Mouse (Mus musculus): ENCODE data around the gene Agtpbp1. TPM values are rescaled to one million over a fixed set of nuclear protein-coding genes. Genes with fewer than 3 reads are reported as not detected.
"Not testable (repeated sequence)": the region's sequence is repeated elsewhere in the genome, so short reads cannot be mapped to it uniquely, and the experiment has no call there.

The Agtpbp1 gene
- total and polyA plus RNA-seq, 2 experiments from 2014 or later, result 12.4 to 21.7 TPM

- Histone ChIP-seq H3K27me3 (ENCODE audit: control insufficient read depth, insufficient read depth, low read length) (no peaks in the 10 kb centered on the region), H3K4me2 (ENCODE audit: low read depth, low read length) (no peak overlapping the region), H3K4me1 (ENCODE audit: control insufficient read depth, insufficient read depth) (no peaks in the 10 kb centered on the region), H3K4me3 (ENCODE audit: low read depth, low read length) (no peak overlapping the region), H3K9me3 (replicated peaks; ENCODE audit: control insufficient read depth, low read length) (no peaks in the 10 kb centered on the region), H3K36me3 (replicated peaks; ENCODE audit: control insufficient read depth, insufficient read depth, low read length) (peaks cover 30% of the 10 kb centered on the region), H3K9ac (replicated peaks; ENCODE audit: low read depth, low read length) (no peak overlapping the region), H3K27ac (ENCODE audit: low read depth) (no peak overlapping the region)
- 85% methylated on average over 13 of the region's 13 CpGs for WGBS
- no peak for TF ChIP-seq CTCF (IDR thresholded peaks at IDR 0.05; ENCODE audit: low read depth)
- TF ChIP-seq EP300 (IDR thresholded peaks at IDR 0.05; ENCODE audit: low read depth), result no peak
- no peak for ATAC-seq (ENCODE audit: insufficient read depth, low read depth)
- DNase-seq (ENCODE audit: low spot score), result no peak
Measured at GRCm38 (mm10) chr13:59480599-59481483, 104.2 kb downstream of the Agtpbp1 start.

- DNase-seq (ENCODE audit: low spot score); H3K27me3 ChIP-seq (ENCODE audit: control insufficient read depth, insufficient read depth, low read length); H3K4me3 ChIP-seq (ENCODE audit: low read depth, low read length); ATAC-seq (ENCODE audit: insufficient read depth, low read depth); H3K4me2 ChIP-seq (ENCODE audit: low read depth, low read length); H3K4me1 ChIP-seq (ENCODE audit: control insufficient read depth, insufficient read depth); H3K9me3 ChIP-seq (replicated peaks; ENCODE audit: control insufficient read depth, low read length); H3K9ac ChIP-seq (replicated peaks; ENCODE audit: low read depth, low read length): not testable (repeated sequence)
- H3K36me3 ChIP-seq (replicated peaks; ENCODE audit: control insufficient read depth, insufficient read depth, low read length), result peaks cover 50% of the 10 kb centered on the region
- H3K27ac ChIP-seq (ENCODE audit: low read depth), result peak overlapping the region; percentile 30; the same call in 1 of the 2 replicates
- WGBS, result 69% methylated on average over 7 of the region's 7 CpGs
Measured at GRCm38 (mm10) chr13:59477928-59478327, 107.1 kb downstream of the Agtpbp1 start.

- no peak for ATAC-seq (ENCODE audit: insufficient read depth, low read depth)
- no peak for TF ChIP-seq EP300 (IDR thresholded peaks at IDR 0.05; ENCODE audit: low read depth)
- no peak for TF ChIP-seq CTCF (IDR thresholded peaks at IDR 0.05; ENCODE audit: low read depth)
- WGBS, result 89% methylated on average over 14 of the region's 14 CpGs
Measured at GRCm38 (mm10) chr13:59477451-59477850, 107.6 kb downstream of the Agtpbp1 start.

GRCm38 (mm10) chr13:59474973-59475372 is 110.1 kb downstream of the Agtpbp1 start:
- ATAC-seq (ENCODE audit: insufficient read depth, low read depth) (no peak), DNase-seq (ENCODE audit: low spot score) (no peak)
- H3K4me1 ChIP-seq (ENCODE audit: control insufficient read depth, insufficient read depth), result no peaks in the 10 kb centered on the region
- TF ChIP-seq EP300 (IDR thresholded peaks at IDR 0.05; ENCODE audit: low read depth) (no peak), CTCF (IDR thresholded peaks at IDR 0.05; ENCODE audit: low read depth) (no peak)
- H3K36me3 ChIP-seq (replicated peaks; ENCODE audit: control insufficient read depth, insufficient read depth, low read length), result peaks cover 51% of the 10 kb centered on the region
- no peak overlapping the region for H3K9ac ChIP-seq (replicated peaks; ENCODE audit: low read depth, low read length)
- no peak overlapping the region for H3K4me2 ChIP-seq (ENCODE audit: low read depth, low read length)
- no peak overlapping the region for H3K4me3 ChIP-seq (ENCODE audit: low read depth, low read length)
- 74% methylated on average over 8 of the region's 8 CpGs for WGBS
- no peaks in the 10 kb centered on the region for H3K9me3 ChIP-seq (replicated peaks; ENCODE audit: control insufficient read depth, low read length)
- no peaks in the 10 kb centered on the region for H3K27me3 ChIP-seq (ENCODE audit: control insufficient read depth, insufficient read depth, low read length)
- no peak overlapping the region for H3K27ac ChIP-seq (ENCODE audit: low read depth)

More at GRCm38 (mm10) chr13:59477451-59477850, 107.6 kb downstream of the Agtpbp1 start:
- Histone ChIP-seq H3K4me2 (ENCODE audit: low read depth, low read length) (no peak overlapping the region), H3K27me3 (ENCODE audit: control insufficient read depth, insufficient read depth, low read length) (no peaks in the 10 kb centered on the region), H3K36me3 (replicated peaks; ENCODE audit: control insufficient read depth, insufficient read depth, low read length) (peaks cover 50% of the 10 kb centered on the region), H3K27ac (ENCODE audit: low read depth) (no peak overlapping the region), H3K9ac (replicated peaks; ENCODE audit: low read depth, low read length) (no peak overlapping the region), H3K4me1 (ENCODE audit: control insufficient read depth, insufficient read depth) (no peaks in the 10 kb centered on the region), H3K4me3 (ENCODE audit: low read depth, low read length) (no peak overlapping the region), H3K9me3 (replicated peaks; ENCODE audit: control insufficient read depth, low read length) (no peaks in the 10 kb centered on the region)
- no peak for DNase-seq (ENCODE audit: low spot score)

GRCm38 (mm10) chr13:59473341-59473740 is 111.7 kb downstream of the Agtpbp1 start:
- Histone ChIP-seq H3K36me3 (replicated peaks; ENCODE audit: control insufficient read depth, insufficient read depth, low read length) (peaks cover 47% of the 10 kb centered on the region), H3K27me3 (ENCODE audit: control insufficient read depth, insufficient read depth, low read length) (no peaks in the 10 kb centered on the region), H3K4me1 (ENCODE audit: control insufficient read depth, insufficient read depth) (peaks cover 1% of the 10 kb centered on the region), H3K4me2 (ENCODE audit: low read depth, low read length) (no peak overlapping the region), H3K9ac (replicated peaks; ENCODE audit: low read depth, low read length) (no peak overlapping the region), H3K9me3 (replicated peaks; ENCODE audit: control insufficient read depth, low read length) (no peaks in the 10 kb centered on the region), H3K27ac (ENCODE audit: low read depth) (no peak overlapping the region), H3K4me3 (ENCODE audit: low read depth, low read length) (no peak overlapping the region)
- TF ChIP-seq EP300 (IDR thresholded peaks at IDR 0.05; ENCODE audit: low read depth), result no peak
- no peak for TF ChIP-seq CTCF (IDR thresholded peaks at IDR 0.05; ENCODE audit: low read depth)
- ATAC-seq (ENCODE audit: insufficient read depth, low read depth) (no peak), DNase-seq (ENCODE audit: low spot score) (no peak)
- 82% methylated on average over 10 of the region's 10 CpGs for WGBS

Measured in heart, postnatal 0 days (tissue).